In the genomic region with DNA sequence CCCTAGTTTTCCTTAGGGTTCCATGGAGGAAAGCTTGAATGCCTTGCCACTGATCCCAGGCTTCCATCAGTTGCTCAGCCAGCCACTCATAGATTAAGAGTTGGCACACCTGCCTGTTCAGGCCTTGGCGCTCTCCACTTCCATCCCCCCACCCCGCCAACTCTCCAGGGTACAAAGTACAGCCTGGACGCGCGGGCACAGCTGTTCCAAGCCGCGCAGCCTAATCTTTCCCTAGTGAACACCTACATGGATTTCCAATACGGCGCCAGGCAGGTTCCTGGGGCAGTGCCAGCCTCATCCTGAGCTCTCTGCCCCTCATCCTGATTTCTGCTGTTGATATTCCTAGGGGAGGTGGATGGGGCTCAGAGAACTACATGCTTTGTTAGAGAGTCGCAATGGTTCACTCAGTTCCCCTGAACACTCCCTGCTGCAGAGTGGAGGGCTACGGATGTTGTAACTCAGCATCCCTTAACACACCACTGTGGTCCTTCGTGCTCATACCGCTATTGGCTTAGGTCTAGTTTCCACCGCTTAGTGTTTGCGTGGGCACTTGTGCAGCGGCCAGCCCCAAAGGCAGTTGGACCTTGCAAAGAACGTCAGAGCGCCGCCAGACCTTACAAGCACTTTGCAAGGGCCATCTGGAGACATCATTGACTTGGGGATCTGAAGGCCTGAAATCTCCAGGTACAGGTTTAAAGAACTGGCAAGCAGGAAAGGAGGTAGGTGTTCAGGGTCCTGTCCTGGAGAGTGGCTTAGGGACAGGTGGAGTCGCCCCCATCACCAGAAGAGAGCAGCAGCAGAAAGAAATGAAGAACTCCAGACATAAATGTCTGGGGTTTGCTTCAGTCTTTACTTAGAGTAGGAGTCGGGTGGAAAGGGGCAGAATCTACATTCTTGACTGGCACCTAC, we compare ENCODE assay signal across 9 mouse cellular contexts. TPM values are rescaled to one million over a fixed set of nuclear protein-coding genes. Genes with fewer than 3 reads are reported as not detected.
A peak's percentile ranks its signal among the peaks of the same experiment; 100 is the strongest.
DNase-seq lines count a peak whose midpoint lies in the region; ATAC-seq lines count a peak whose summit lies in the region.
"Had no signal": no experiment of that assay in that cellular context is flagged by ENCODE, and none has a peak within 500 bp of the region (broad histone marks: within the 10 kb centered on the region; RNA-seq: fewer than 3 reads in every experiment).

A gene (plus strand): TSS at position 610 of the 909 bp plus-strand sequence.

- H3K27ac ChIP-seq in hindbrain, embryonic 15.5 days (replicated peaks), result peak within 1 kb of the TSS; percentile 56; the same call in 1 of the 2 replicates
- peak within 1 kb of the TSS; percentile 53 for H3K27ac ChIP-seq in limb, embryonic 10.5 days

- peak within 1 kb of the TSS; percentile 66 for H3K9ac ChIP-seq in hindbrain, embryonic 15.5 days

- H3K4me1 ChIP-seq in hindbrain, embryonic 15.5 days (replicated peaks), result peaks cover 39% of the 10 kb centered on the region
- H3K4me1 ChIP-seq in limb, embryonic 10.5 days, result peaks cover 48% of the 10 kb centered on the region

- no peaks in the 10 kb centered on the region for H3K9me3 ChIP-seq in hindbrain, embryonic 15.5 days
- no peaks in the 10 kb centered on the region for H3K9me3 ChIP-seq in limb, embryonic 10.5 days (replicated peaks)

- 13% methylated on average over 21 of the region's 21 CpGs for WGBS in hindbrain, embryonic 15.5 days
- WGBS in limb, embryonic 10.5 days, result 13% methylated on average over 21 of the region's 21 CpGs

- H3K27me3 ChIP-seq in hindbrain, embryonic 15.5 days, result peaks cover 17% of the 10 kb centered on the region; the same call in 1 of the 2 replicates
- H3K27me3 ChIP-seq in limb, embryonic 10.5 days (ENCODE audit: low read depth, poor library complexity, severe bottlenecking), result peaks cover 46% of the 10 kb centered on the region

- DNase-seq in cerebellum, postnatal 14 days, result peak; percentile 15 to 37
- no peak for DNase-seq in cerebellum, postnatal 4 days (ENCODE audit: low spot score in 2 of 2)
- peak; percentile 17 for DNase-seq in R1 (ENCODE audit: low read depth, low spot score)
- DNase-seq in limb, embryonic 10.5 days (ENCODE audit: low spot score), result peak; percentile 34
- DNase-seq in right cerebral cortex, adult 2 months (ENCODE audit: low spot score in 2 of 2), result peak; percentile 19 to 42
- DNase-seq in urinary bladder, adult 2 months (ENCODE audit: low spot score), result no peak

- peak within 1 kb of the TSS; percentile 95 for H3K4me2 ChIP-seq in hindbrain, embryonic 15.5 days

- no peak; the same call in 1 of the 2 replicates for ATAC-seq in hindbrain, embryonic 15.5 days (ENCODE audit: low FRiP score, low read depth)
- no peak for ATAC-seq in megakaryocyte progenitor cell, adult 5-6 weeks (replicated peaks; ENCODE audit: poor library complexity)

- H3K36me3 ChIP-seq in hindbrain, embryonic 15.5 days, result no peaks in the 10 kb centered on the region
- no peaks in the 10 kb centered on the region for H3K36me3 ChIP-seq in limb, embryonic 10.5 days

- peak within 1 kb of the TSS; percentile 66 for H3K4me3 ChIP-seq in hindbrain, embryonic 15.5 days
- H3K4me3 ChIP-seq in limb, embryonic 10.5 days, result peak within 1 kb of the TSS; percentile 60
- H3K4me3 ChIP-seq: erythroblast, embryonic 14.5 days had no signal

RNA-seq across cellular contexts. Expression of the gene that starts here (rescaled TPM):
- 18.7 and 20.4 TPM in 2 replicates for polyA plus RNA-seq in hindbrain, embryonic 15.5 days (2015; fragmentation: Nextera tagmentation; extraction: Ambion mirVana)
- polyA plus RNA-seq in limb, embryonic 10.5 days (2016; fragmentation: Nextera tagmentation; extraction: Ambion mirVana), result 0.14 and 0.56 TPM in 2 replicates
- polyA plus RNA-seq in urinary bladder, adult 2 months (2012; rRNA removed), result 0.32 and 0.37 TPM in 2 replicates
- not detected in 2 replicates for total RNA-seq in megakaryocyte progenitor cell, adult 5-6 weeks (2015)
- not detected in 2 replicates for total RNA-seq in megakaryocyte progenitor cell, adult 5-6 weeks (2017)
- polyA plus RNA-seq: erythroblast, embryonic 14.5 days had no signal

Comparison
In these comparisons a context has a peak if more than half of its experiments do, and no peak if none do; other contexts are left out.
1. RNA of the gene that starts here (polyA plus RNA-seq): 18.7 to 20.4 TPM in hindbrain, embryonic 15.5 days; 0.14 to 0.56 TPM in limb, embryonic 10.5 days and 0.32 to 0.37 TPM in urinary bladder, adult 2 months; every median in the first group is over 10 times any median in the second.
2. DNase-seq: peak in cerebellum, postnatal 14 days (2 of 2), R1 (single experiment) and right cerebral cortex, adult 2 months (2 of 2); none in cerebellum, postnatal 4 days (0 of 2) and urinary bladder, adult 2 months (single experiment).
3. Peak in DNase-seq, H3K4me3 ChIP-seq and H3K27ac ChIP-seq in limb, embryonic 10.5 days; RNA of the gene not detected or under 1 TPM.